Mouse (Mus musculus): ENCODE results near the gene Wfdc17.

Gene Wfdc17

GRCm38 (mm10) chr11:83703705-83704104, at the start of gene Wfdc17:
TSS of gene Wfdc17 (plus strand) at chr11:83703991.
- no peak for DNase-seq

GRCm38 (mm10) chr11:83654606-83655005, 49.2 kb upstream of the Wfdc17 start:
- no peak for DNase-seq

- no peak for DNase-seq
Observed at GRCm38 (mm10) chr11:83657508-83657907, 46.3 kb upstream of the Wfdc17 start.

- DNase-seq: no peak
Observed at GRCm38 (mm10) chr11:83658797-83659196, 45.0 kb upstream of the Wfdc17 start.

GRCm38 (mm10) chr11:83662204-83662603, 41.6 kb upstream of the Wfdc17 start, which contains the start of gene Ccl4:
TSS of gene Ccl4 (plus strand) at chr11:83662584.
- DNase-seq: no peak

GRCm38 (mm10) chr11:83663532-83663931, 40.3 kb upstream of the Wfdc17 start:
- no peak for DNase-seq

GRCm38 (mm10) chr11:83671743-83672142, 32.0 kb upstream of the Wfdc17 start:
- DNase-seq: no peak

GRCm38 (mm10) chr11:83675665-83676064, 28.1 kb upstream of the Wfdc17 start:
- no peak for DNase-seq

GRCm38 (mm10) chr11:83689918-83690317, 13.9 kb upstream of the Wfdc17 start:
- DNase-seq: no peak

GRCm38 (mm10) chr11:83692008-83692407, 11.8 kb upstream of the Wfdc17 start:
- DNase-seq: no peak

GRCm38 (mm10) chr11:83708715-83709114, 4.9 kb downstream of the Wfdc17 start, which contains the start of gene Wfdc18:
TSS of gene Wfdc18 (plus strand) at chr11:83709015.
- DNase-seq: no peak

GRCm38 (mm10) chr11:83709683-83710082, 5.9 kb downstream of the Wfdc17 start:
- DNase-seq: no peak

- DNase-seq: no peak
Observed at GRCm38 (mm10) chr11:83712671-83713070, 8.9 kb downstream of the Wfdc17 start.

GRCm38 (mm10) chr11:83713925-83714324, 10.1 kb downstream of the Wfdc17 start:
- no peak for DNase-seq

GRCm38 (mm10) chr11:83717042-83717665, 13.4 kb downstream of the Wfdc17 start:
- DNase-seq: no peak

GRCm38 (mm10) chr11:83720766-83721165, 17.0 kb downstream of the Wfdc17 start:
- no peak for DNase-seq

GRCm38 (mm10) chr11:83728757-83729432, 25.1 kb downstream of the Wfdc17 start:
- no peak for DNase-seq

GRCm38 (mm10) chr11:83731116-83731515, 27.3 kb downstream of the Wfdc17 start:
- no peak for DNase-seq

GRCm38 (mm10) chr11:83733071-83733640, 29.4 kb downstream of the Wfdc17 start:
- no peak for DNase-seq

GRCm38 (mm10) chr11:83734215-83734614, 30.4 kb downstream of the Wfdc17 start:
- no peak for DNase-seq

GRCm38 (mm10) chr11:83735881-83736280, 32.1 kb downstream of the Wfdc17 start:
- no peak for DNase-seq

GRCm38 (mm10) chr11:83737109-83737558, 33.3 kb downstream of the Wfdc17 start:
- DNase-seq: no peak

GRCm38 (mm10) chr11:83739241-83739640, 35.5 kb downstream of the Wfdc17 start:
- peak; percentile 46 for DNase-seq

GRCm38 (mm10) chr11:83740443-83740991, 36.7 kb downstream of the Wfdc17 start:
- DNase-seq: no peak
